Mouse (Mus musculus) stomach, adult 2 months (tissue): Measurements from ENCODE around the gene Zfp248. TPM values are rescaled to one million over a fixed set of nuclear protein-coding genes. Genes with fewer than 3 reads are reported as not detected.

Experiments used
- polyA plus RNA-seq: library from polyadenylated mRNA; depleted of rRNA; stranded (reverse); fragments of >200 nt; gene quantifications from 2 replicates; pipeline ENCODE4 v1.2.3, GENCODE M21; 2012; rRNA removed

The Zfp248 gene
- polyA plus RNA-seq, result 0.14 and 0.26 TPM in 2 replicates

GRCm38 (mm10) chr6:118455042-118455631 lies at the start of gene Zfp248:
Gene Zfp248 (minus strand): TSS chr6:118455528.

GRCm38 (mm10) chr6:118478957-118479708 lies 23.8 kb upstream of the Zfp248 start, which contains the start of gene Zfp9:
Gene Zfp9 (minus strand): TSS chr6:118479320.

GRCm38 (mm10) chr6:118419050-118419920 lies 36.0 kb downstream of the Zfp248 start, which contains the start of gene Bms1:
Gene Bms1 (minus strand): TSS chr6:118419474.

Other genes starting within 250 kb of the Zfp248 start
- gene Bms1, start 36.1 kb downstream of the Zfp248 start, polyA plus RNA-seq, result 0.24 and 0.60 TPM in 2 replicates
- 0.22 and 0.52 TPM in 2 replicates for gene Zfp9, start 23.8 kb upstream of the Zfp248 start, polyA plus RNA-seq
- 0.03 and 0.09 TPM in 2 replicates for gene Ankrd26, start 106.7 kb upstream of the Zfp248 start, polyA plus RNA-seq